Mouse (Mus musculus) kidney, adult 2 months (tissue): ENCODE results near the gene Pfkl. TPM values are rescaled to one million over a fixed set of nuclear protein-coding genes. Genes with fewer than 3 reads are reported as not detected.

ENCODE experiments used
- DNase-seq: peaks from one replicate; pipeline ENCODE4 v3.0.0; 2021
- H3K27ac ChIP-seq: fragments of 200-500 bp; 2 replicates; pipeline ENCODE4 v1.5.1; 2012; ENCODE audit warnings: low read depth, low read length, control low read depth, inconsistent platforms; ENCODE audit not compliant: insufficient read depth
- H3K27me3 ChIP-seq: fragments of 200-500 bp; replicated peaks from 2 replicates; pipeline ENCODE4 v1.6.1; 2012; ENCODE audit warnings: mild to moderate bottlenecking, moderate library complexity, low read length, inconsistent platforms; ENCODE audit not compliant: control insufficient read depth, insufficient read depth
- H3K36me3 ChIP-seq: fragments of 200-500 bp; 2 replicates; pipeline ENCODE4 v1.6.1; 2012; ENCODE audit warnings: mild to moderate bottlenecking, moderate library complexity, low read length, inconsistent platforms; ENCODE audit not compliant: control insufficient read depth, insufficient read depth
- H3K4me1 ChIP-seq: fragments of 200-500 bp; 2 replicates; pipeline ENCODE4 v1.6.1; 2011; ENCODE audit warnings: low read length; ENCODE audit not compliant: control insufficient read depth, insufficient read depth
- H3K4me3 ChIP-seq: fragments of 200-500 bp; 2 replicates; pipeline ENCODE4 v1.5.1; 2011; ENCODE audit warnings: mild to moderate bottlenecking, low read depth, low read length, control low read depth; ENCODE audit not compliant: insufficient read depth
- CTCF ChIP-seq: fragments of 200-500 bp; conservative IDR thresholded peaks from 2 replicates; pipeline ENCODE4 v1.5.1; 2011; ENCODE audit warnings: low read depth, mild to moderate bottlenecking, control low read depth, low read length, moderate library complexity, mixed read lengths; ENCODE audit not compliant: insufficient read depth, insufficient read length
- POLR2A ChIP-seq: fragments of 200-500 bp; IDR thresholded peaks from one replicate; pipeline ENCODE4 v1.6.1; 2011; ENCODE audit warnings: low read depth, low read length, control low read depth
- WGBS: fragments of 180-500 bp; shearing (Covaris S2); methylation state at CpG from one replicate; pipeline ENCODE4 v1.1.7; 2018; 5-methylcytosine and 5-hydroxymethylcytosine counted together
- polyA plus RNA-seq: library from polyadenylated mRNA; depleted of rRNA; stranded (reverse); fragments of >200 nt; gene quantifications from 2 replicates; pipeline ENCODE4 v1.2.3, GENCODE M21; 2012

Pfkl gene
- polyA plus RNA-seq, 1 experiment, result 107 TPM

- H3K36me3 ChIP-seq, result no peaks in the 10 kb centered on the region
- WGBS, result 91% methylated on average over 5 of the region's 5 CpGs
- no peaks in the 10 kb centered on the region for H3K27me3 ChIP-seq
- TF ChIP-seq POLR2A, result no peak
- no peak for TF ChIP-seq CTCF
- no peak for DNase-seq
- no peak overlapping the region for H3K27ac ChIP-seq
- no peak overlapping the region for H3K4me3 ChIP-seq
- no peaks in the 10 kb centered on the region for H3K4me1 ChIP-seq
Measured at GRCm38 (mm10) chr10:78000200-78000599, 9.7 kb downstream of the Pfkl start.

GRCm38 (mm10) chr10:77995639-77996038 lies 14.2 kb downstream of the Pfkl start:
- H3K36me3 ChIP-seq, result no peaks in the 10 kb centered on the region
- no peak for DNase-seq
- H3K4me3 ChIP-seq, result no peak overlapping the region
- WGBS, result 91% methylated on average over 3 of the region's 3 CpGs
- H3K27me3 ChIP-seq, result no peaks in the 10 kb centered on the region
- no peak for TF ChIP-seq POLR2A
- TF ChIP-seq CTCF, result no peak
- H3K27ac ChIP-seq, result no peak overlapping the region
- H3K4me1 ChIP-seq, result no peaks in the 10 kb centered on the region

GRCm38 (mm10) chr10:77985775-77986174 lies 24.1 kb downstream of the Pfkl start:
- no peak for DNase-seq
- TF ChIP-seq POLR2A (no peak), CTCF (no peak)
- no peak overlapping the region for H3K27ac ChIP-seq
- no peaks in the 10 kb centered on the region for H3K27me3 ChIP-seq
- no peaks in the 10 kb centered on the region for H3K4me1 ChIP-seq
- 87% methylated on average over 5 of the region's 5 CpGs for WGBS
- H3K36me3 ChIP-seq, result no peaks in the 10 kb centered on the region
- H3K4me3 ChIP-seq, result no peak overlapping the region

GRCm38 (mm10) chr10:77984660-77985059 lies 25.2 kb downstream of the Pfkl start:
- no peaks in the 10 kb centered on the region for H3K36me3 ChIP-seq
- H3K4me3 ChIP-seq, result no peak overlapping the region
- peak; percentile 92 for TF ChIP-seq CTCF
- TF ChIP-seq POLR2A, result no peak
- H3K27ac ChIP-seq, result no peak overlapping the region
- no peaks in the 10 kb centered on the region for H3K27me3 ChIP-seq
- H3K4me1 ChIP-seq, result no peaks in the 10 kb centered on the region
- DNase-seq, result peak; percentile 80
- WGBS, result 0% methylated on average over 4 of the region's 4 CpGs

GRCm38 (mm10) chr10:77978351-77979350 lies 31.2 kb downstream of the Pfkl start, which contains the start of gene 1810043G02Rik:
1810043G02Rik (plus strand) TSS chr10:77978524.
- Histone ChIP-seq H3K27ac (peak within 1 kb of the TSS; percentile 14; the same call in 1 of the 2 replicates), H3K4me1 (no peaks in the 10 kb centered on the region), H3K36me3 (no peaks in the 10 kb centered on the region), H3K27me3 (no peaks in the 10 kb centered on the region), H3K4me3 (peak within 1 kb of the TSS; percentile 76)
- 1% methylated on average over 57 of the region's 57 CpGs for WGBS
- peak; percentile 37 for TF ChIP-seq POLR2A
- TF ChIP-seq CTCF, result no peak
- DNase-seq, result peak; percentile 99

GRCm38 (mm10) chr10:77976458-77977150 lies 33.3 kb downstream of the Pfkl start:
- TF ChIP-seq POLR2A, result no peak
- TF ChIP-seq CTCF, result no peak

GRCm38 (mm10) chr10:77975653-77976052 lies 34.2 kb downstream of the Pfkl start:
- H3K4me1 ChIP-seq, result no peaks in the 10 kb centered on the region
- 19% methylated on average over 4 of the region's 4 CpGs for WGBS
- no peaks in the 10 kb centered on the region for H3K27me3 ChIP-seq
- H3K36me3 ChIP-seq, result no peaks in the 10 kb centered on the region
- TF ChIP-seq POLR2A, result no peak
- TF ChIP-seq CTCF, result no peak
- H3K27ac ChIP-seq, result no peak overlapping the region
- no peak overlapping the region for H3K4me3 ChIP-seq
- no peak for DNase-seq

More at GRCm38 (mm10) chr10:77976458-77977150, 33.3 kb downstream of the Pfkl start:
- 66% methylated on average over 8 of the region's 8 CpGs for WGBS
- no peak overlapping the region for H3K27ac ChIP-seq
- H3K4me1 ChIP-seq, result no peaks in the 10 kb centered on the region
- no peak for DNase-seq
- no peaks in the 10 kb centered on the region for H3K27me3 ChIP-seq
- no peak overlapping the region for H3K4me3 ChIP-seq
- H3K36me3 ChIP-seq, result no peaks in the 10 kb centered on the region
